Mouse (Mus musculus) cerebellum, postnatal 25 days (tissue): Measurements from ENCODE around the gene Galns.

Source experiments
- DNase-seq, 2 experiments: peaks; one replicate each; pipeline ENCODE4 v3.0.0; 2021; ENCODE audit warnings: mixed read lengths in 2 of 2

Gene Galns

GRCm38 (mm10) chr8:122611295-122612133 lies at the start of gene Galns, which contains the start of gene Trappc2l:
Gene Galns (minus strand): TSS chr8:122611463.
Gene Trappc2l (plus strand): TSS chr8:122611640.
- DNase-seq = peak; percentile 93 to 97

- DNase-seq = peak; percentile 37 to 54
Observed at GRCm38 (mm10) chr8:122660022-122660421, 48.8 kb upstream of the Galns start.

- DNase-seq = no peak
Observed at GRCm38 (mm10) chr8:122658807-122659160, 47.5 kb upstream of the Galns start.

- no peak for DNase-seq
Observed at GRCm38 (mm10) chr8:122658149-122658806, 47.0 kb upstream of the Galns start.

GRCm38 (mm10) chr8:122656056-122656999 lies 45.1 kb upstream of the Galns start:
- peak; percentile 36 to 60 for DNase-seq

GRCm38 (mm10) chr8:122654768-122655167 lies 43.5 kb upstream of the Galns start:
- DNase-seq = peak; percentile 51 to 69

GRCm38 (mm10) chr8:122652643-122653042 lies 41.4 kb upstream of the Galns start:
- no peak for DNase-seq

GRCm38 (mm10) chr8:122651326-122651921 lies 40.2 kb upstream of the Galns start:
- DNase-seq = peak in 1 of 2 experiments; percentile 43

- no peak for DNase-seq
Observed at GRCm38 (mm10) chr8:122648192-122648970, 37.1 kb upstream of the Galns start.

GRCm38 (mm10) chr8:122646337-122646736 lies 35.1 kb upstream of the Galns start:
- DNase-seq = no peak

GRCm38 (mm10) chr8:122644175-122644954 lies 33.1 kb upstream of the Galns start:
- no peak for DNase-seq

- peak; percentile 66 to 79 for DNase-seq
Observed at GRCm38 (mm10) chr8:122642071-122642470, 30.8 kb upstream of the Galns start.

- peak in 1 of 2 experiments; percentile 36 for DNase-seq
Observed at GRCm38 (mm10) chr8:122641406-122641805, 30.1 kb upstream of the Galns start.

GRCm38 (mm10) chr8:122640825-122641224 lies 29.6 kb upstream of the Galns start:
- DNase-seq = no peak

GRCm38 (mm10) chr8:122639521-122640248 lies 28.4 kb upstream of the Galns start:
- DNase-seq = peak; percentile 74 to 79

- DNase-seq = peak; percentile 67 to 69
Observed at GRCm38 (mm10) chr8:122638601-122639000, 27.3 kb upstream of the Galns start.

- no peak for DNase-seq
Observed at GRCm38 (mm10) chr8:122637230-122637629, 26.0 kb upstream of the Galns start.

GRCm38 (mm10) chr8:122636803-122637175 lies 25.5 kb upstream of the Galns start:
- peak in 1 of 2 experiments; percentile 54 for DNase-seq

GRCm38 (mm10) chr8:122635878-122636802 lies 24.9 kb upstream of the Galns start:
- DNase-seq = no peak
